Mouse (Mus musculus) thymus, adult 2 months (tissue): ENCODE data around the gene Aebp2. TPM values are rescaled to one million over a fixed set of nuclear protein-coding genes. Genes with fewer than 3 reads are reported as not detected.

Experiments
- DNase-seq: peaks from one replicate; pipeline ENCODE4 v3.0.0; 2021
- H3K27ac ChIP-seq: fragments of 200-500 bp; 2 replicates; pipeline ENCODE4 v1.5.1; 2012; ENCODE audit warnings: low read length, control low read depth; ENCODE audit not compliant: control insufficient read depth, insufficient read depth
- H3K27me3 ChIP-seq: fragments of 200-500 bp; 2 replicates; pipeline ENCODE4 v1.6.1; 2012; ENCODE audit warnings: mild to moderate bottlenecking, low read length, moderate library complexity, mixed read lengths; ENCODE audit not compliant: control insufficient read depth, insufficient read depth
- H3K36me3 ChIP-seq: fragments of 200-500 bp; 2 replicates; pipeline ENCODE4 v1.6.1; 2012; ENCODE audit warnings: mild to moderate bottlenecking, low read length, moderate library complexity; ENCODE audit not compliant: control insufficient read depth, insufficient read depth
- H3K4me1 ChIP-seq: fragments of 200-500 bp; replicated peaks from 2 replicates; pipeline ENCODE4 v1.6.1; 2012; ENCODE audit warnings: low read length; ENCODE audit not compliant: control insufficient read depth, insufficient read depth
- H3K4me3 ChIP-seq: fragments of 200-500 bp; 2 replicates; pipeline ENCODE4 v1.5.1; 2012; ENCODE audit warnings: mild to moderate bottlenecking, low read length, control low read depth, moderate library complexity; ENCODE audit not compliant: control insufficient read depth, insufficient read depth
- CTCF ChIP-seq: fragments of 200-500 bp; IDR thresholded peaks from 2 replicates; pipeline ENCODE4 v1.5.1; 2012; ENCODE audit warnings: mild to moderate bottlenecking, control low read depth, low read length, moderate library complexity, borderline replicate concordance; ENCODE audit not compliant: control insufficient read depth, poor library complexity, insufficient read depth; ENCODE audit errors: extremely low read depth
- POLR2A ChIP-seq: fragments of 200-500 bp; IDR thresholded peaks from 2 replicates; pipeline ENCODE4 v1.6.1; 2012; ENCODE audit warnings: mild to moderate bottlenecking, low read length, control low read depth, moderate library complexity; ENCODE audit not compliant: control insufficient read depth, poor library complexity, insufficient read depth; ENCODE audit errors: extremely low read depth
- WGBS: fragments of 180-500 bp; shearing (Covaris S2); methylation state at CpG from one replicate; pipeline ENCODE4 v1.1.7; 2018; 5-methylcytosine and 5-hydroxymethylcytosine counted together
- polyA plus RNA-seq: library from polyadenylated mRNA; depleted of rRNA; stranded (reverse); fragments of >200 nt; gene quantifications from 2 replicates; pipeline ENCODE4 v1.2.3, GENCODE M21; 2012

Aebp2 gene
- polyA plus RNA-seq, 1 experiment: 56.9 TPM

DNA sequence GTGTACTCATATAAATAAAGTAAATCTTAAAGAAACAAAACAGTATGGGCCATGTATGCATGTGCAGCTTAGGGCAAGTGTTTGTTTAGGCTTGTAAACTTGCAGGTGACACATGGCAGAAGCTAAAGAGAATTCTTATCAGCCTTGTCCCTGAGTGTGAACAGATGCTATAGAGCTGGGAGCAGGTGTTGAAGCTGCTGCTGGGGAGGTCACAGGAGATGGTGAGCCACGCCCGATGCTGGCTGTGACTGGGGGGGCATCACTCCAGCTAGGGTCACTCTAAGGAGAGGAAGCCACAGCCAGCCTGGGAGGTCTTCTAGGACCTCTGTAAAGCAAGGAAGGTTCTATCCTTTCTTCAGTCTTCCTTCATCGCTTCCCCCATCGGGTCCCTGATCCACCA is 53.6 kb downstream of the Aebp2 start:
- no peaks in the 10 kb centered on the region for H3K27me3 ChIP-seq
- no peak for DNase-seq
- WGBS: 92% methylated on average over 4 of the region's 4 CpGs
- TF ChIP-seq CTCF: no peak
- TF ChIP-seq POLR2A: no peak
- H3K4me3 ChIP-seq: no peak overlapping the region
- H3K36me3 ChIP-seq: no peaks in the 10 kb centered on the region
- H3K4me1 ChIP-seq: peaks cover 13% of the 10 kb centered on the region
- H3K27ac ChIP-seq: no peak overlapping the region

- H3K36me3 ChIP-seq: no peaks in the 10 kb centered on the region
- H3K27ac ChIP-seq: no peak overlapping the region
- WGBS: 92% methylated on average over 4 of the region's 4 CpGs
- no peak overlapping the region for H3K4me3 ChIP-seq
- no peaks in the 10 kb centered on the region for H3K27me3 ChIP-seq
- TF ChIP-seq POLR2A: no peak
- TF ChIP-seq CTCF: no peak
- peaks cover 13% of the 10 kb centered on the region for H3K4me1 ChIP-seq
- DNase-seq: no peak
Measured at GRCm38 (mm10) chr6:140677041-140677440, 54.6 kb downstream of the Aebp2 start.

- peaks cover 19% of the 10 kb centered on the region for H3K4me1 ChIP-seq
- 92% methylated on average over 9 of the region's 9 CpGs for WGBS
- H3K27ac ChIP-seq: no peak overlapping the region
- no peaks in the 10 kb centered on the region for H3K36me3 ChIP-seq
- TF ChIP-seq POLR2A (no peak), CTCF (no peak)
- no peak for DNase-seq
- no peaks in the 10 kb centered on the region for H3K27me3 ChIP-seq
- H3K4me3 ChIP-seq: no peak overlapping the region
Measured at GRCm38 (mm10) chr6:140677960-140678359, 55.5 kb downstream of the Aebp2 start.

GRCm38 (mm10) chr6:140678658-140679271 is 56.3 kb downstream of the Aebp2 start:
- TF ChIP-seq CTCF: no peak
- no peak for TF ChIP-seq POLR2A
- Histone ChIP-seq H3K4me1 (peaks cover 21% of the 10 kb centered on the region), H3K27me3 (no peaks in the 10 kb centered on the region), H3K4me3 (no peak overlapping the region), H3K27ac (no peak overlapping the region), H3K36me3 (no peaks in the 10 kb centered on the region)
- 8% methylated on average over 15 of the region's 15 CpGs for WGBS
- DNase-seq: peak; percentile 58

DNA sequence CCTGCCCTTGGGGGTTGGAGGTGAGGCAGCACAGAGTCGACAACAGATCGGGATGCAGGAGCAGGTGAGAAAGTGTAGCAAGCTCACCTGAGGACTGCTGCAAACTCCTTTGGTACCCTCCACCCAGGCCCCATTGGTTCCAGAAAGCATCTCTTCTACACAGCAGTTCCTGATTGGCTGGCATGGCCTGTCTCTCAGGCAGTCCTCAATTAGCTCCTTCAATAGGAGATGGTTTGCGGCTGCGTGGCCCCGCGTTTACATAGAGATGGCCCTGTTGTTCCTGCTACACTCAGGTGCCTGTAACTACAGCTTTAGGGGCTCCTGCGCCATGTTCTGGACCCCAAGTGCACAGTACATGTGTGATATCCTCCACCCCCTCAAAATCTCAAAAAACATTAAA is 58.2 kb downstream of the Aebp2 start:
- no peak for DNase-seq
- H3K27ac ChIP-seq: no peak overlapping the region
- H3K36me3 ChIP-seq: no peaks in the 10 kb centered on the region
- H3K4me3 ChIP-seq: no peak overlapping the region
- 95% methylated on average over 7 of the region's 7 CpGs for WGBS
- H3K27me3 ChIP-seq: no peaks in the 10 kb centered on the region
- no peak for TF ChIP-seq CTCF
- TF ChIP-seq POLR2A: no peak
- peaks cover 21% of the 10 kb centered on the region for H3K4me1 ChIP-seq

DNA sequence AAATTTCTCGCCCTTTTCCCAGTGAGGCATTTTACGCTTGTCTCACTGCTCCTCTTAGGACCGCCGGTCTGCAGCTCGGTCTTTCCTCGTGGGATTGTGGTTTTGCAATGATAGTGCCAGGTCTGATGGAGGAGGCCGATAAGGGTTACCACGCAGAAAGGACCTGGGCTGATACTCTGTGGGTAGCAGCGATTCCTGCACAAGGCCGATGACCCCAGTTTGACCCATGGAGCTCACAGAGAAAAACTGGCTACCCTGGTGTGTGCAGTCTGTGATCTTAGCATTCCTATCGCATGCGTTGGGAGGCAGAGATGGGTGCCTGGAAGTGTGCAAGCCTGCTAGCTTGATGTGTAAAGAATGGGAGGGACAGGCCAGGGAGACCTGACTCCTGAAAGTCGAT is 60.4 kb downstream of the Aebp2 start:
- WGBS: 10% methylated on average over 13 of the region's 13 CpGs
- Histone ChIP-seq H3K4me1 (peaks cover 21% of the 10 kb centered on the region), H3K4me3 (no peak overlapping the region), H3K36me3 (no peaks in the 10 kb centered on the region), H3K27me3 (no peaks in the 10 kb centered on the region), H3K27ac (no peak overlapping the region; the same call in 1 of the 2 replicates)
- no peak for TF ChIP-seq POLR2A
- TF ChIP-seq CTCF: no peak
- DNase-seq: no peak

DNA sequence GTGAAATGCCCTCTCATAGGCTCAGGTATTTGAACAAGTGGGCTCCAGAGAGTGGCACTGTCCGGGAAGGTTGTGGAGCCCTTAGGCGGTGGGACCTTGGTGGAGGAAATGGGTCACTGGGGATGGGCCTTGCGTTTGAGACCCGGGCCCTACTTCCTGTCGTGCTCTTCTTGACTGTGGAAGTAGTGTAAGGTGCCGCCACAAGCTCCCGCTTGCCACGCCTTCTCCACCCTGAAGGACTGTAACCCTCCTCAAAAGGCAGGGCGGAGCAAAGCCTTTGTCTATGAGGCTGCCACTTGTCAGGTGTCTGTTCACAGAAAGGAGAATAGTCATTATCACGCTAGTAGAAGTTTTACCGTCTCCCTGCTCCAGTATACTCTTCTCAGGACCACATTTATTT is 61.9 kb downstream of the Aebp2 start:
- Histone ChIP-seq H3K27me3 (no peaks in the 10 kb centered on the region), H3K4me3 (no peak overlapping the region), H3K27ac (no peak overlapping the region), H3K4me1 (peaks cover 9% of the 10 kb centered on the region), H3K36me3 (no peaks in the 10 kb centered on the region)
- 87% methylated on average over 11 of the region's 11 CpGs for WGBS
- TF ChIP-seq POLR2A (no peak), CTCF (no peak)
- DNase-seq: no peak
